Mouse (Mus musculus) frontal cortex, postnatal 36 days (tissue): Measurements from ENCODE around the gene Tacr2.

Source experiments
- DNase-seq, 2 experiments: peaks; one replicate each; pipeline ENCODE4 v3.0.0; 2022; ENCODE audit warnings: low spot score in 2 of 2

Gene Tacr2

DNA sequence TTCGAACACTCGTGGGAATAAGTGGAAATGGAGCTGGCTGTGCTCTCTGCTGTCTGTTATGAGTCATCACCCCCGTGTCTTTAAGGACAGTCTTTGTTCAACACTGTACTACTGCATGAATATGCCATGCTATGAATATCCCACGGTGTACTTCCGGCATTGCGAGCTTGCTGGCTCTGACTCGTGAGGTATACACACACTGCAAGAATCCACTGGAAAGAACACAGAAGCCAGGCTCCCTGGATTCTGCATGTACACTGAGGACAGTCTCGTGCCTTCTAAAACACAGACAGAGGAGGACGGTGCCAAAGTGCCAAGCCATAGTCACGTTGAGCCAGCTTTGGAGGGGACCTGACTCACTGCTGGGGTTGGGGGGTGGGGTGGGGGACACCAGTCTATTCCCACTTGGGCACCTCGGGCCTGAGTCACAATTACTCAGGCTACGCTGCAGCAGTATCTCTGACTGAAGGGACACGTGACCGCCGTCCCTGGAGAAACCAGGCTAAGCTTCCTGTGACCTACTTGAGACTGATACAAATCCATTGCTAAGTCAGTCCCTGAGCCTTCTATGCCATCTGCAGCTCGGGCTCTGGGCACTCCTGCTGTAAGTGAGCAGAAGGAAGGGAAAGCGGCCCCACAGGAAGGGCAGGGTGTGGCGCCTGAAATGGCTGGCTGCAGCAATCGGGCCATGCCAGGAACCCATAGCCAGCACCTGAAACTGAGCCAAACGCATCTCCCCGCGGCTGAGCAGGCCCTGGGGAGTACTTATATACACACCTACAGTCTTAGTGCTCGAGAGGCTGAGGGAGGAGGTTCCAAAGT lies 48.0 kb downstream of the Tacr2 start:
- DNase-seq = peak; percentile 56 to 64

- DNase-seq = no peak
Measured at GRCm38 (mm10) chr10:62305090-62305489, 52.9 kb downstream of the Tacr2 start.

- no peak for DNase-seq
Measured at GRCm38 (mm10) chr10:62306483-62306882, 54.2 kb downstream of the Tacr2 start.

DNA sequence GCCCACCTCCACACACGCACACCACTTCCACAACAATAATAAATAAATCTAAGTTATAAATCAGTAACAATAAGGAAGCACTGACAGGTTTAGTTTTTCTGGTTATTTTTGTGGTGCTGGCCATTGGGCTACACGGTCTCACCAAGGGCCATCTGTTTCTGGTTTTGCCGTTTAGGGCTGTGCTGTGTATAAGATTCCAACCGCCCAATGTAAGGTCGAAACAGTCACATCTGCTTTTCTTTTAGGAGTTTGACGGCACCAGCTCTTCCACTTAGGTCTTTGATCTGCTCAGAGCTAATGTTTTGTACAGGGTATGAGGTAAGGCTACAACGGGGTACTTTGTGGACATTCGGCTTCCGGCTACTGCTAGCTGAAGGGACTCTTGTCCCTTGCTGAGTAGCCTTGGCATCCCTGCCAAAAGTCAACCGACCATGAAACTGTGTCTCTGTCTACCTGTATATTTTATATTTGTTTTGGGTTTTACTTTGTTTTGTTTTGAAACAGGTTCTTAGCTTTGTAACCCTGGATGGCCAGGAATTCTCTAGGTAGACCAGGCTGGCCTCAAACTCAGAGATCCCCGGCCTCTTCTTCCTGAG lies 56.8 kb downstream of the Tacr2 start:
- DNase-seq = no peak

DNA sequence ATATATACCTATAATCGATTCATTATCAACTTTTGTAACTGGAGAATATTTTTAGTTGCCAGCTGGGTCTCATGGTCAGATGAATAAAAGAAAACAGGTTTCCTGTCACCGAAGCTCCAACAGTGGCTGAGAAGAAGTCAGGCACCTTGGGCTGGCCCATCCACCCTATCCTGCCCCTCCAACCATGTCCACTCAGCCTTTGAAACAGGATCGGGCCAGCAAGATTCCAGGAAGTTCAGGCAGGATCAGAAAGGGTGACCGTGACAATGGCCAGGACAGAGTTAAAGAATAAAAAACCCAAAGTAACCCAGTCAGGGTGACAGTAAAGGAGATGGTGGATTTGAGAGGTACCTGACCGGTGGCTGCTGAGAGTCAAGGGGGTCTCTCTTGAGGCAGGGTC lies 57.4 kb downstream of the Tacr2 start:
- no peak for DNase-seq

- DNase-seq = no peak
Measured at GRCm38 (mm10) chr10:62310259-62311039, 58.2 kb downstream of the Tacr2 start.

- DNase-seq = peak in 1 of 2 experiments; percentile 40
Measured at GRCm38 (mm10) chr10:62311464-62311863, 59.2 kb downstream of the Tacr2 start.

- DNase-seq = no peak
Measured at GRCm38 (mm10) chr10:62313140-62313539, 60.9 kb downstream of the Tacr2 start.

DNA sequence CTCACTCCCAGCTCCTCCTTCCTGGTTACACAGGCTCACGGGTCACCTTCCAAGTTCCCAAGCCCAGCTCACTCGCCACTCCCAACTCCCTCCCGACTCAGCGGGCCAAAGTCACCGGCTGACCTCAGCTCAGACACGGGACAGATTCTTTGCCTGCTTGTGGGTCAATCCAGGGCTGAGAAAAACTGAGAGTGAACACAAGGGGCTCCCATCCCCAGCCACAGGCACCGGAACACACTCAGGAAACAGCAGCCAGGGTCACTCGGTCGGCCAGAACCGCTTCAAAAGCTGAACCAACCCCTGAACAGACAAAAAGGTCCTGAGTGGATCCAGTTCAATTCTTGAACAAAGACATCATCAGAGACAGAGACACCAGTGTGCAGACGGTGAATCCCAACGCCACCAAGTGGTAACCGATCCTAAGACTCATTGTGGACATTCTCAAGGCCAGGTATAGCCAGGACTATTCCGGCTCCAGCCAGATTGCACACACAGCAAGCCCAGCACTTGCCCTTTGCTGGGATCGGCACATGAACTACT lies 61.7 kb downstream of the Tacr2 start:
- DNase-seq = no peak
